Mouse (Mus musculus) gastrocnemius, postnatal 10 days (tissue): ENCODE data around the gene Gm20388. TPM values are rescaled to one million over a fixed set of nuclear protein-coding genes. Genes with fewer than 3 reads are reported as not detected.

Source experiments
- DNase-seq: peaks from one replicate; pipeline ENCODE4 v3.0.0; 2021; ENCODE audit warnings: mixed read lengths
- total RNA-seq, 2 experiments: library from RNA; stranded (reverse); gene quantifications; 2 replicates each; pipeline ENCODE4 v1.2.3; 2021

Gm20388 gene
- total RNA-seq, 2 experiments from 2014 or later, result 2.9 to 6.0 TPM

- DNase-seq, result no peak
Measured at GRCm38 (mm10) chr8:123345135-123345534, 3434.5 kb downstream of the Gm20388 start.

- no peak for DNase-seq
Measured at GRCm38 (mm10) chr8:123345856-123346255, 3435.2 kb downstream of the Gm20388 start.

GRCm38 (mm10) chr8:123347293-123347692 is 3436.7 kb downstream of the Gm20388 start:
- DNase-seq, result no peak

- DNase-seq, result peak; percentile 60
Measured at GRCm38 (mm10) chr8:123348237-123348843, 3437.7 kb downstream of the Gm20388 start.

- DNase-seq, result no peak
Measured at GRCm38 (mm10) chr8:123349073-123349472, 3438.4 kb downstream of the Gm20388 start.

GRCm38 (mm10) chr8:123352118-123352517 is 3441.5 kb downstream of the Gm20388 start:
- DNase-seq, result no peak

- no peak for DNase-seq
Measured at GRCm38 (mm10) chr8:123352786-123353185, 3442.1 kb downstream of the Gm20388 start.

- DNase-seq, result no peak
Measured at GRCm38 (mm10) chr8:123353216-123353615, 3442.6 kb downstream of the Gm20388 start.

GRCm38 (mm10) chr8:123361082-123361739 is 3450.6 kb downstream of the Gm20388 start:
- DNase-seq, result peak; percentile 77

- DNase-seq, result peak; percentile 94
Measured at GRCm38 (mm10) chr8:123373403-123374238, 3463.0 kb downstream of the Gm20388 start, which contains the start of gene Tcf25. TSS of gene Tcf25 (plus strand) at chr8:123373753.

GRCm38 (mm10) chr8:123374239-123374578 is 3463.6 kb downstream of the Gm20388 start:
- peak; percentile 97 for DNase-seq

- DNase-seq, result no peak
Measured at GRCm38 (mm10) chr8:123375701-123376100, 3465.1 kb downstream of the Gm20388 start.

GRCm38 (mm10) chr8:123376106-123376505 is 3465.5 kb downstream of the Gm20388 start:
- DNase-seq, result no peak

- DNase-seq, result no peak
Measured at GRCm38 (mm10) chr8:123381711-123382110, 3471.1 kb downstream of the Gm20388 start.

GRCm38 (mm10) chr8:123382516-123382915 is 3471.9 kb downstream of the Gm20388 start:
- DNase-seq, result no peak

GRCm38 (mm10) chr8:123384883-123385540 is 3474.4 kb downstream of the Gm20388 start:
- DNase-seq, result peak; percentile 42

- DNase-seq, result no peak
Measured at GRCm38 (mm10) chr8:123387041-123387440, 3476.4 kb downstream of the Gm20388 start.

GRCm38 (mm10) chr8:123387801-123388200 is 3477.2 kb downstream of the Gm20388 start:
- DNase-seq, result no peak

- no peak for DNase-seq
Measured at GRCm38 (mm10) chr8:123389026-123389425, 3478.4 kb downstream of the Gm20388 start.

GRCm38 (mm10) chr8:123398308-123398707 is 3487.7 kb downstream of the Gm20388 start:
- no peak for DNase-seq

GRCm38 (mm10) chr8:123401936-123402335 is 3491.3 kb downstream of the Gm20388 start:
- DNase-seq, result no peak

- no peak for DNase-seq
Measured at GRCm38 (mm10) chr8:123402730-123403326, 3492.2 kb downstream of the Gm20388 start.
